Mouse (Mus musculus) B cell, adult 62 days (primary cell): ENCODE measurements around the gene Svs3a. TPM values are rescaled to one million over a fixed set of nuclear protein-coding genes. Genes with fewer than 3 reads are reported as not detected.

ENCODE experiments used
- total RNA-seq: library from RNA; stranded (reverse); gene quantifications from 4 replicates; pipeline ENCODE4 v1.2.4, GENCODE M21; 2023

Gene Svs3a
- total RNA-seq, result not detected in 4 replicates

DNA sequence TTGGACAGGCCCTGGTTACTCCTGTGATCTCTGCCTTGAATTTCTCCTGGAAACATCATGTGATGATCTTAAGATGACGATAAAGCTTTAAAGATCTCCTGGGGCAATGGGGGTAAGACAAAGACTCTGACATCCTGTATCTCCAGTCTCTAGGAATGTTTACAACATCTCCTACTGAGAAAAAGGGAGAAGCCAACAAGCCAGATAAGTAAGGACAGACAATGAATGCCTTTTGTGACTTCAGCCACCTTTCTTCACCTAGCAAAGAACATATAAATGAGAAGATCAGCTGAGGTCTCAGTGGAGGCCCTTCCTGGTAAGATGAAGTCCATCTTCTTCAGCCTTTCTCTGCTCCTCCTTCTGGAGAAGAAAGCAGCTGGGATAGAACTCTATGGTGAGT lies at the start of gene Svs3a:
TSS of gene Svs3a (plus strand) at position 301 of the 400 bp plus-strand sequence.

DNA sequence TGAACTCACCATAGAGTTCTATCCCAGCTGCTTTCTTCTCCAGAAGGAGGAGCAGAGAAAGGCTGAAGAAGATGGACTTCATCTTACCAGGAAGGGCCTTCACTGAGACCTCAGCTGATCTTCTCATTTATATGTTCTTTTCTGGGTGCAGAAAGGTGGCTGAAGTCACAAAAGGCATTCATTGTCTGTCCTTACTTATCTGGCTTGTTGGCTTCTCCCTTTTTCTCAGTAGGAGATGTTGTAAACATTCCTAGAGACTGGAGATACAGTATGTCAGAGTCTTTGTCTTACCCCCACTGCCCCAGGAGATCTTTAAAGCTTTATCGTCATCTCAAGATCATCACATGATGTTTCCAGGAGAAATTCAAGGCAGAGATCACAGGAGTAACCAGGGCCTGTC lies 32.5 kb upstream of the Svs3a start, which contains the start of gene Svs3b:
TSS of gene Svs3b (minus strand) at position 101 of the 400 bp plus-strand sequence.

DNA sequence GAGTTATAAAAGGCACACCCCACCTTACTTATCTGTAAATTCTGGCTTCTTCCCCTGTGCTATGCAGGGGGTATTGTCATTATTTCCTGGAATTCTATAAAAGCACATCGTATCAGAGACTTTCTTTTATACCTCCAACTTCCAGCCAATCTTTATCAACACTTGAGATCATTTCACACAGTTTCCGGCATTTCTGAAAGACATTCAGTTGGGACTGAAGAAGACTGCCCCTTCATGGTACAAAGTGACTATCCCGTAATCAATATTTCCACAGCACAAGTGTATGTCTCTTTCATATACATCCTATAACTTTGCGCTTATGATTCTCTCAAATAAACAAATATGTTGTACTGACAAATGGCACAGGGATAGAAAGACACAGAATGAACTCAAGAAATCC lies 10.7 kb upstream of the Svs3a start, which contains the start of gene Svs4:
TSS of gene Svs4 (minus strand) at position 101 of the 400 bp plus-strand sequence.

DNA sequence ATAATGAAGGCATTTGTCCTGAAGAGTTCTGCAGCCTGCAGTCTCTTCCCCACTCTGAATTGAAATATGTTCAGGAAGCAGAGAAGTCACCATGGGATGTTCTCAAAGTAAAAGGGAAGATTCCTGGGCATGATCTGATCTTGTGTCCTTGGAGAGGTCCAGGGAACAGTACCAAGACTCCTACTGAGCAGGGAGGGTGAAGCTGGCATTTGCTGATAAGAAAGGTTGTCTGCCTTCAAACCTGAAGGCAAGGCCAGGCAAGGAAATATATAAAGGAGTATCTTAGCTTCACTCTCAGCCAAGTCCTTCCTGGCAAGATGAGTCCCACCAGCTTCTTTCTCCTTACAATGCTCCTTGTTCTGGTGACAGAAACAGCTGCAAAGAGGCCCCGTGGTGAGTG lies 27.4 kb downstream of the Svs3a start, which contains the start of gene Svs6:
TSS of gene Svs6 (plus strand) at position 301 of the 400 bp plus-strand sequence.

DNA sequence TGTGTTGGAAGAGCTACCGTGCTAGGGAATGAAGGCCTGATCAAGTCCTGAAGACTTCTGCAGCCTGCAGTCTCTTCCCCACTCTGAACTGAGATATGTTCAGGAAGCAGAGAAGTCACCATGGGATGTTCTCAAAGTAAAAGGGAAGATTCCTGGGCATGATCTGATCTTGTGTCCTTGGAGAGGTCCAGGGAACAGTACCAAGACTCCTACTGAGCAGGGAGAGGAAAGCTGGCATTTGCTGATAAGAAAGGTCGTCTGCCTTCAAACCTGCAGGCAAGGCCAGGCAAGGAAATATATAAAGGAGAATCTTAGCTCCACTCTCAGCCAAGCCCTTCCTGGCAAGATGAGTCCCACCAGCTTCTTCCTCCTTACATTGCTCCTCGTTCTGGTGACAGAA lies 43.4 kb downstream of the Svs3a start, which contains the start of gene Svs5:
TSS of gene Svs5 (plus strand) at position 301 of the 400 bp plus-strand sequence.

Other genes with a start within 250 kb of the Svs3a start
- 229 to 235 TPM (median 230 TPM) in 4 replicates for gene Stk4, start 218.9 kb upstream of the Svs3a start, total RNA-seq
- gene Tomm34, start 218.1 kb upstream of the Svs3a start, total RNA-seq, result 69.8 to 74.2 TPM (median 71.3 TPM) in 4 replicates
- gene Kcns1, start 118.2 kb upstream of the Svs3a start, total RNA-seq, result not detected in 4 replicates
- not detected in 4 replicates for gene Wfdc5, start 106.5 kb upstream of the Svs3a start, total RNA-seq
- not detected in 4 replicates for gene Wfdc12, start 98.7 kb upstream of the Svs3a start, total RNA-seq
- not detected in 4 replicates for gene Wfdc15a, start 89.1 kb upstream of the Svs3a start, total RNA-seq
- gene Wfdc15b, start 67.6 kb upstream of the Svs3a start, total RNA-seq, result not detected in 4 replicates
- gene Svs2, start 50.8 kb upstream of the Svs3a start, total RNA-seq, result not detected in 4 replicates
- not detected in 4 replicates for gene Svs3b, start 32.6 kb upstream of the Svs3a start, total RNA-seq
- not detected in 4 replicates for gene Svs4, start 10.8 kb upstream of the Svs3a start, total RNA-seq
- not detected in 4 replicates for gene Svs6, start 27.5 kb downstream of the Svs3a start, total RNA-seq
- not detected in 4 replicates for gene Svs5, start 43.5 kb downstream of the Svs3a start, total RNA-seq
- 4.5 to 7.4 TPM (median 7.1 TPM) in 4 replicates for gene Slpi, start 99.8 kb downstream of the Svs3a start, total RNA-seq
- gene Rbpjl, start 113.9 kb downstream of the Svs3a start, total RNA-seq, result 0.54 to 0.64 TPM (median 0.60 TPM) in 3 of 4 replicates, not detected in the other
- gene Matn4, start 115.9 kb downstream of the Svs3a start, total RNA-seq, result 0.18 to 0.46 TPM (median 0.39 TPM) in 4 replicates
- 166 to 182 TPM (median 177 TPM) in 4 replicates for gene Sdc4, start 154.6 kb downstream of the Svs3a start, total RNA-seq
- 54.0 to 63.8 TPM (median 57.4 TPM) in 4 replicates for gene Sys1, start 167.7 kb downstream of the Svs3a start, total RNA-seq
- 1.6 to 4.9 TPM in 2 of 4 replicates, not detected in the others for gene Gm20458, start 171.7 kb downstream of the Svs3a start, total RNA-seq
- not detected in 4 replicates for gene Trp53tg5, start 184.5 kb downstream of the Svs3a start, total RNA-seq
- gene Dbndd2, start 196.8 kb downstream of the Svs3a start, total RNA-seq, result 2.6 to 8.5 TPM (median 4.7 TPM) in 4 replicates
- 66.6 to 71.3 TPM (median 70.8 TPM) in 4 replicates for gene Pigt, start 208.3 kb downstream of the Svs3a start, total RNA-seq